ENCODE assay signal across 15 mouse cellular contexts in the genomic region with DNA sequence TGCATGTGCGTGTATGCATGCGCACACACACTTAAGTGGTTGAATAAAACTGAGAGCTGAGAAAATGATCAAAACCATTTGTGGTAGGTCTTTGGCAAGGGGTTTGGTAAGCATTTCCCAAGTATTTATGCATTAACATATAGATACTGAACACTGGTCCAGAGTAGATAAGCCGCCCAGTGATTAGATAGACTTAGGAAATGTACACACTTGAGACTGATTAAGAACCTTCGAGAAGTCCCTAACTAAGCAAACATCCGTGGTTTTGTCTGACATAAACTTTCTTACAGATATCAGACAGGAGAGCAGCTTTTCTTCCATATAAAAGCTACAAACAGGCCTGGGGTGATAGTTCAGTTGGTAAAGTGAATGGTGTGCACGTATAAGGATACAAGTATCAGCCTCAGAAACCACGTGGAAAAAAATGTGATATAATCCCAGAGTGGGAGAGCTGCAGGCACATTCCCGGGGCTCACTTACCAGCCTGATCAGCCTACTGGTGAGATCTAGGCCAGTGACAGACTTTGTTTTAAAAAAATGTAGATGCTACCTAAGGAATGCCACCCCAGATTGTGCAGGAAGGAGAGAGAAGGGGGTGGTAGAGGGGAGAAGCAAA.
"Had no signal": no experiment of that assay in that cellular context is flagged by ENCODE, and none has a peak within 500 bp of the region (broad histone marks: within the 10 kb centered on the region; RNA-seq: fewer than 3 reads in every experiment).

No protein-coding gene starts in this region.

- H3K4me3 ChIP-seq: limb, embryonic 10.5 days; limb, embryonic 13.5 days; liver, embryonic 12.5 days; liver, embryonic 15.5 days had no signal

- DNase-seq: kidney, adult 18-20 months; kidney, adult 9 months; kidney, postnatal 14 days; kidney, postnatal 4 days; liver; lung, adult 18-20 months; lung, postnatal 10 days; lung, postnatal 4 days; midbrain, embryonic 14.5 days; thymus, postnatal 25 days had no signal

- H3K4me1 ChIP-seq: limb, embryonic 13.5 days; liver, embryonic 12.5 days; liver, embryonic 15.5 days had no signal

- H3K27me3 ChIP-seq: limb, embryonic 13.5 days; liver, embryonic 12.5 days; liver, embryonic 15.5 days had no signal

- H3K4me2 ChIP-seq: limb, embryonic 13.5 days; liver, embryonic 12.5 days; liver, embryonic 15.5 days; midbrain, embryonic 11.5 days had no signal

- H3K36me3 ChIP-seq: limb, embryonic 10.5 days; limb, embryonic 13.5 days; liver, embryonic 12.5 days; liver, embryonic 15.5 days had no signal

- H3K9ac ChIP-seq: limb, embryonic 13.5 days; liver, embryonic 12.5 days; liver, embryonic 15.5 days had no signal

- H3K9me3 ChIP-seq: limb, embryonic 10.5 days; limb, embryonic 13.5 days; liver, embryonic 12.5 days; liver, embryonic 15.5 days had no signal

- H3K27ac ChIP-seq: limb, embryonic 10.5 days; limb, embryonic 13.5 days; liver, embryonic 12.5 days; liver, embryonic 15.5 days had no signal

- ATAC-seq: liver, embryonic 12.5 days had no signal
